Mouse (Mus musculus): ENCODE measurements around the gene Celf6. TPM values are rescaled to one million over a fixed set of nuclear protein-coding genes. Genes with fewer than 3 reads are reported as not detected.
A peak's percentile ranks its signal among the peaks of the same experiment; 100 is the strongest.

Gene Celf6
- total RNA-seq (2017), result not detected in 2 replicates

- ATAC-seq (ENCODE audit: extremely low read depth, insufficient number of reproducible peaks, low FRiP score, poor library complexity, severe bottlenecking), result peak; percentile 40; the same call in 1 of the 2 replicates
These were observed at the start of gene Celf6 for GRCm38 (mm10) chr9:59577844-59578504. Gene Celf6 (plus strand): TSS chr9:59577917.

- 0 out of 2 replicates have a peak, but pooled peaks have one; percentile 31 for ATAC-seq (ENCODE audit: extremely low read depth, insufficient number of reproducible peaks, low FRiP score, poor library complexity, severe bottlenecking)
These were observed 49.4 kb upstream of the Celf6 start for GRCm38 (mm10) chr9:59528274-59528673.

- no peak for ATAC-seq (ENCODE audit: extremely low read depth, insufficient number of reproducible peaks, low FRiP score, poor library complexity, severe bottlenecking)
These were observed 46.1 kb upstream of the Celf6 start for GRCm38 (mm10) chr9:59531645-59532044.

- no peak for ATAC-seq (ENCODE audit: extremely low read depth, insufficient number of reproducible peaks, low FRiP score, poor library complexity, severe bottlenecking)
These were observed 44.3 kb upstream of the Celf6 start for GRCm38 (mm10) chr9:59533422-59533821.

DNA sequence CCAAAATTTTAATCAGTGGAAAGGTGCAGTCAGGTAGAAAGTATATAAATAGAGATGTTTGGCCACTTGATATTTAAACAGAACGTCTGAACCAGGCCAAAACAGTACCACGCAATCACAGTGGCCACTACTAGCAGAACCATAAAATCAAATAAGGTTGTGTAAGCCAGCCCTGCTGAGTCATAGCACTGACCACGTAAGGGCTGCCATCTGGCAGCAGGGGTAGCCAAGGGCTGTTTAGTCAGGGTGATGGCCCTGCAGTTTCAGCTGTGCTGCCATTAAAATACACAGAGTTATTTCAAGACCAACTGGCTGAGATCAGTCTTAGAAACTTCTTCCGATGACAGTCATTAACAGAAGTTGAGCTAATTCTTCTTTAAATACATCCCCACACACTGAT is 43.8 kb upstream of the Celf6 start:
- ATAC-seq (ENCODE audit: extremely low read depth, insufficient number of reproducible peaks, low FRiP score, poor library complexity, severe bottlenecking), result peak; percentile 57

- 0 out of 2 replicates have a peak, but pooled peaks have one; percentile 13 for ATAC-seq (ENCODE audit: extremely low read depth, insufficient number of reproducible peaks, low FRiP score, poor library complexity, severe bottlenecking)
These were observed 40.1 kb upstream of the Celf6 start for GRCm38 (mm10) chr9:59537651-59538050.

DNA sequence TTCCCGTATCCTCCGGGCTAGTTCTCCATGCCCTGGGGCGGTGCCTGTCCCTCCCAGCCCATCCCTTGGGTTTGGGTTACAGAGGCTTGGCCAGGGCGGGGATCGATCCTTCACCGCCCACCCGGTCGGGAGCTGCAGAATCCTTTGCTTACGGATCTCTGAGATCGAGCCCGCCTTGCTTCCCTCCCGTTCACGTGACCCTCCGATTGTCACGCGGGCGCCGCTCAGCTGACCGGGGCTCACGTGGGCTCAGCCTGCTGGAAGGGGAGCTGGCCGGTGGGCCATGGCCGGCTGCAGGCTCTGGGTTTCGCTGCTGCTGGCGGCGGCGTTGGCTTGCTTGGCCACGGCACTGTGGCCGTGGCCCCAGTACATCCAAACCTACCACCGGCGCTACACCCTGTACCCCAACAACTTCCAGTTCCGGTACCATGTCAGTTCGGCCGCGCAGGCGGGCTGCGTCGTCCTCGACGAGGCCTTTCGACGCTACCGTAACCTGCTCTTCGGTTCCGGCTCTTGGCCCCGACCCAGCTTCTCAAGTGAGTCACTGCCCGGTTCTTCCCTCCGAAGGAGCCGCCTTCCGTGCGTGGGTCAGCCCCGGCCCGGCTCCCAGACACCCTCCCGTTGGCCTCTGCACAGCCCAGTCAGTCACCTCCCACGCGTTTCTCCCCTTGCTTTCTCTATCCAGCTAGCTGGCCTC is 38.1 kb upstream of the Celf6 start, which contains the start of the genes Hexa and Tmem202:
Hexa (plus strand) TSS at position 100 of the 697 bp plus-strand sequence.
Tmem202 (minus strand) TSS at position 407 of the 697 bp plus-strand sequence.
- ATAC-seq (ENCODE audit: extremely low read depth, insufficient number of reproducible peaks, low FRiP score, poor library complexity, severe bottlenecking), result peak; percentile 49

DNA sequence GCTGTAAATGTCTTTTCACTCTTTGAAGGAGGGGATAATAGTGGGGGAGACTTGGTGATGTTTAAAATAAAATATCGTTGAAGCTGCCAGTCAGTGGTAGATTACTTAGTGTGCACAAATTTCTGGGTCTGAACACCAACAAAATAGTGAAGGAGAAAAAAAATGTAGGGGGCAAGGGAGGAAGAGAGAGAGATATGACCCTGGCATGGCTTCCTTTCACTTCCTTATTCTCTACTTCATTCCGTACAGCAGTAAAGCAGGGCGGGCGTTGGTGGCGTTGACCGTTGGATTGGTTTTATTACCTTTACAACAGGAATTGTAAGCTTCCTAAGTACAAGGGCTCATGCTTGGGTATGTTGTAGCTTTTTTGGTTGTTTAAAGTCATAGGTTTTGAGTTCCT is 36.1 kb upstream of the Celf6 start:
- ATAC-seq (ENCODE audit: extremely low read depth, insufficient number of reproducible peaks, low FRiP score, poor library complexity, severe bottlenecking), result no peak

DNA sequence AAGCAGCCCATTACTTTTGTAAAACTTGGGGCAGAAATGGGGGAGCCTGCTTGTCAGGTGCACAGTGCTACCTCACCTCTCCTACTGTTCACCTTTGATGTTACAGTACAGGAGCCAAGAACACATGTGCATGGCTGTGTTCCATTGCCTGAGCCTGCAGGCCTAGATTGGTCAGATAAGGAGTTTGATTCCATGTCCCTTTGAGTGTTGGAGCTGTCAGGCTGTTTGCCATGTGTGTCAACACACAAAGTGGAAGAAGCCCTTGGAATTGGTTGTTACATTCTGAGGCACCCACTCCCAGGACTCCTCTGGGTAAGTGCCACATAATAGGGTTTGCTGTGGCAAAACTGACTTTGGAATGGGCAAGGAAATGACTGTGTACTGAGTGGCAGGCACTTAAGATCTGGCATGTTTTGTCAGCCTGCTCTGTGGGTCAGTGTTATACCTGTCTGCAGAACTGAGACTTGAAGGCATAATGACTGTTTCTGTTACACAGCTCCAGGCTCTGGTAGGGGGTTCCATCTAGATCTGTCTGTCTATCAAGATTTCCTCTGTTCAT is 34.9 kb upstream of the Celf6 start:
- no peak for ATAC-seq (ENCODE audit: extremely low read depth, insufficient number of reproducible peaks, low FRiP score, poor library complexity, severe bottlenecking)

GRCm38 (mm10) chr9:59544739-59545138 is 33.0 kb upstream of the Celf6 start:
- peak; percentile 67 for ATAC-seq (ENCODE audit: extremely low read depth, insufficient number of reproducible peaks, low FRiP score, poor library complexity, severe bottlenecking)

GRCm38 (mm10) chr9:59547869-59548268 is 29.8 kb upstream of the Celf6 start:
- no peak for ATAC-seq (ENCODE audit: extremely low read depth, insufficient number of reproducible peaks, low FRiP score, poor library complexity, severe bottlenecking)

DNA sequence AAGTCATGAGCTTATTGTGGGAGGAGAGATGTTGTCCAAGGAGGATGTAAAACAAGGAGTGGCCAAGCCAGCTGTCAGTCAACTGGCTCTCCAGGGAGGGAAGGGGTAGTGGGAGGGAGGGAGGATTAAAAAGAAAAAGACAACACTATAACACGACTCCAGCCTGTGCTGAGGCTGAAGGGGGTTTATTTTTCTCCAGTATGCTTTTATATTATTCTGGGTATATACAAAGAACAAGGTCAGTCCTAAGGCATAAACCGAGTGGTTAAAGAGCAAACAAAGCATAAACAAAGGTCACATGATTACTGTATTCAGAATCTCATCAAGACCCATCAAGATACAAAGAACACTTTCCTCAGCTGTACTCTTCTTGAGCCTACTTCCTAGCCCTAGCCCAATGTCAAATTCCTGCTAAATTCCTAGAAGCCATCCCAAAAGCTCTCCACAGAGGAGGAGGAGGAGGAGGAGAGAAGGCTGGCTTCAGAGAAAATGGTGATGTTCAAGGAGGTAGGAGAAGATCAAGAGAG is 28.7 kb upstream of the Celf6 start:
- no peak for ATAC-seq (ENCODE audit: extremely low read depth, insufficient number of reproducible peaks, low FRiP score, poor library complexity, severe bottlenecking)

DNA sequence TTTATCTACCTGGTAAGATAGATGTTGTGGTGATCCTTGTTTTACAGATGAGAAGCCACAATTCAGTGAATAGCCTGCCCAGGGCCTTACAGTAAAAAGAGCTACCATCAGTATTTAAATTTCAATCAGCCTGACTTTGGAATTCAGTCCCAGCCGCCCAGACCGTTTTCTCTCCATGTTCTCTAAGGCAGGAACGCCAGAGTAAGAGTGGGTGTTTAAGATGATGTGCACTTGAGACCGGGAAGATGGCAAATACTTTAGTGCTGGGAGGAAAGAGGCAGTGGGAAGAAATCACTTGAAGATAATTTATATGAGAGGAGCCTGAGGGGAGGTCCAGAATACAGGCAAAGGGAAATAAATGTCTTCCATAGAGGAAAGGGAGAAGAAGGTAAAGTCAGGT is 27.6 kb upstream of the Celf6 start:
- ATAC-seq (ENCODE audit: extremely low read depth, insufficient number of reproducible peaks, low FRiP score, poor library complexity, severe bottlenecking), result no peak

DNA sequence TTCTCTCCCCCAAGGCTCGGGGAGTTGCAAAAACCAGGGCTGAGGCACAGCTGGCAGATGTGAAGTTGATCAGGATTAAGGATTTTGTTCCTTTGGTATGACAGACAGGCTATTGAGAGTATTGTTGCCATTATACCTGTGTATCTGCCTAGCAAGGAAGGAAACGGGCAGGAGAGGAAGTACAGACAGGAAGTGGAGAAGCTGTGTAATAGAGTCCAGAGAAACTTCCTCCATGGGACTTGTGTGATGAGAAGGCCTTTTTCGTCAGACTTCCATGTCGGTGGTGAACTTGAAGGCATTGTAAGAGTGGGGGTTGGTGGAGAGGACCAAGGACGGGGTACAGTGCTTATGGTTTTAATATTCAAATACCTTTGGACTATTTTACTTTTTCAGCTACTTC is 26.7 kb upstream of the Celf6 start:
- peak; percentile 59; the same call in 1 of the 2 replicates for ATAC-seq (ENCODE audit: extremely low read depth, insufficient number of reproducible peaks, low FRiP score, poor library complexity, severe bottlenecking)

DNA sequence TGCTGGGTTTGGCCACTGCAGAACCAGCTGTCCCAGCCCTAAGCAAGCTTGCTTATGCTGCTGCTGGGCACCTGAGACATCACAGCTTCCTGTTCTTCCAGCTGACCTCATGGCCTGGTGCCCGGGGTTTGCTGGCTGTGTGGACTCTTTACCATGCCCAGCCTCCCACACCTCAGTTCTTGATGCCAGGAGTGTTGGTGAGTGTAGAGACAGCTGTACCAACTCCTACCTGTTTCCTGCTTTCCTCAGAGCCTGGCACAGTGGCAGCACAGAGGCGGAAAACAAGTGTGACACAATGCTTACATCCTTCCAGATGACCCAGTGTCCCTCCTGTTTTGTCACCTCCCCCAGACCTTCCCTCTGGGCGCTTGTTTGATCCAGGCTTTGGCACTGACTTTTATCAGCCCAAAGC is 26.1 kb upstream of the Celf6 start:
- ATAC-seq (ENCODE audit: extremely low read depth, insufficient number of reproducible peaks, low FRiP score, poor library complexity, severe bottlenecking), result no peak

- ATAC-seq (ENCODE audit: extremely low read depth, insufficient number of reproducible peaks, low FRiP score, poor library complexity, severe bottlenecking), result no peak
These were observed 25.1 kb upstream of the Celf6 start for GRCm38 (mm10) chr9:59552610-59553009.

DNA sequence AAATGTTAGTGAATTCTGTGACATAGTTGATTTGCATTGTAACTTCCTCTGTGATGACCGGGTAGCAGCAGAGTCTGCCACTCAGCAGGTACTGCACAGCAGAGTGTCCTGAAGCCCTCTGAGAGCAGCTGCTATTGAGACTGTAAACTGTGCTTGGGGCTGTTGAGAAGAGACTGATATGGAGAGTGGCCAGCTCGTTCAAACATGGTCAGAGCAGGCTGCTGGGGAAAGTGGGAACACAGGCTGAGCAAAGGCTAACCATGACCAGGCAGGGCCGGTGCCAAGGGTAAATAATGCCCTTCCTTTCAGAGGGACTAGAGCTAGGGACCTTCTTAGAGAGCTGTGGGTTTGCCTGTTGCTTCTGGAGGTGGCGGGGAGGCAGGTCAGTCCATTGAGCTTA is 24.0 kb upstream of the Celf6 start:
- ATAC-seq (ENCODE audit: extremely low read depth, insufficient number of reproducible peaks, low FRiP score, poor library complexity, severe bottlenecking), result no peak

DNA sequence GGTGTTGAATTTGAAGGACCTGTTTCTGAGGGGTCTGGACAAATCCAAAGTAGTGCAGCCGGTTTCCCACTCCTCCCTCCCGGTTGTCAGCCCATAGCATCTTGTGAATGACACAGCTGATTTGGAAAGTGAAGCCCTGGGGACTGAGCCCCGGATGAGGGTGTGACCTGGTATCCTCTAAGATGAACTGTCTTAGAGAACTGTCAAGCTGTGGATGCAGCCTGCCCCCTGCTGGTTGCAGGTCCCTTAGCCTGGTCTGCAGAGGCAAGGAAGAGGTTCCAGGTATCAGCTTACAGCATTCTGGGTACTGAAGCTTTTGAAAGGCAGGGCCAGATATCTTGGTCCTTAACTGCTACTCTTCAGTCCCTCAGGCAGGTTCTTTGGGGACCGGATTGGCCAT is 12.1 kb upstream of the Celf6 start:
- peak; percentile 84 for ATAC-seq (ENCODE audit: extremely low read depth, insufficient number of reproducible peaks, low FRiP score, poor library complexity, severe bottlenecking)

DNA sequence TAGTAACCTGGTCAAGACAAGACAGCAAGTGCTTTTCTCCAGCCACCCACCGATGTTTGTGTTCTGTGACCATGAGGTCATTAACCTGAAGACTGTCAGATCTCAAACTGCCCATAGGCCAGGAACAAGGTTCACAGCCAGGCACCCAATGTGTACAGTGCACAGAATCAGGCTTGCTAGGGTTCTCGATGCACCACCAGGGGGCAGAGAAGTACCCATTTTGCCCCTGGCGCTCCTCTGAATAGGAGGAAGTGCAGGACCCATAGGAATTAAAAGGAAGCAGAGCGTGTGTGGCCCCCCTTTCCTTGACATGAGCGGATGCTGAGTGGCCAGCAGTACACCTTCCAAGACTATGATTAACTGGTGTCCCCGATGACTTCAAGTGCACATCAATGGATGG is 10.6 kb upstream of the Celf6 start:
- peak; percentile 77 for ATAC-seq (ENCODE audit: extremely low read depth, insufficient number of reproducible peaks, low FRiP score, poor library complexity, severe bottlenecking)

GRCm38 (mm10) chr9:59571852-59572251 is 5.9 kb upstream of the Celf6 start:
- no peak for ATAC-seq (ENCODE audit: extremely low read depth, insufficient number of reproducible peaks, low FRiP score, poor library complexity, severe bottlenecking)

Data from neutrophil, adult 5-6 weeks (primary cell).